Mouse (Mus musculus) bone marrow macrophage, adult 2 months (primary cell): ENCODE measurements around the gene Vamp4.

Source experiments
- CTCF ChIP-seq: IDR thresholded peaks from 2 replicates; pipeline ENCODE4 v1.5.1; 2012; ENCODE audit warnings: low read depth, mild to moderate bottlenecking, low read length, moderate library complexity
- POLR2A ChIP-seq: IDR thresholded peaks from 2 replicates; pipeline ENCODE4 v1.6.1; 2012; ENCODE audit warnings: mild to moderate bottlenecking, low read depth, low read length, borderline replicate concordance

GRCm38 (mm10) chr1:162611191-162611590 is 40.9 kb downstream of the Vamp4 start:
- TF ChIP-seq CTCF (no peak), POLR2A (no peak)
